Mouse (Mus musculus) adrenal gland, postnatal 14 days (tissue): ENCODE data around the gene Usp17le. TPM values are rescaled to one million over a fixed set of nuclear protein-coding genes. Genes with fewer than 3 reads are reported as not detected.
"Not testable (repeated sequence)": the region's sequence is repeated elsewhere in the genome, so short reads cannot be mapped to it uniquely, and the experiment has no call there.

Experiments used
- DNase-seq: peaks from one replicate; pipeline ENCODE4 v3.0.0; 2021; ENCODE audit warnings: mixed read lengths
- long read RNA-seq, 2 experiments: library from polyadenylated mRNA; stranded (forward); transcript quantifications; one replicate each; pipeline ENCODE4 v2.0.0; 2021
- total RNA-seq: library from RNA; stranded (reverse); gene quantifications from 2 replicates; pipeline ENCODE4 v1.2.3, GENCODE M21; 2021

The Usp17le gene
- total RNA-seq, result not detected in 2 replicates
- long read RNA-seq, experiment 1, result 0 reads
- long read RNA-seq, experiment 2, result 0 reads

- not testable (repeated sequence) for DNase-seq
Observed at GRCm38 (mm10) chr7:104777370-104777769, at the start of gene Usp17le. Gene Usp17le (minus strand): TSS chr7:104777470.

GRCm38 (mm10) chr7:104810335-104810734, 33.1 kb upstream of the Usp17le start:
- DNase-seq, result not testable (repeated sequence)

GRCm38 (mm10) chr7:104790796-104791195, 13.5 kb upstream of the Usp17le start:
- no peak for DNase-seq

Other genes with a start within 250 kb of the Usp17le start
- gene Olfr651, start 227.3 kb downstream of the Usp17le start, total RNA-seq, result not detected in 2 replicates
- gene Olfr652, start 216.6 kb downstream of the Usp17le start, total RNA-seq, result not detected in 2 replicates
- gene Olfr653, start 200.2 kb downstream of the Usp17le start, total RNA-seq, result not detected in 2 replicates
- not detected in 2 replicates for gene Olfr654, start 190.4 kb downstream of the Usp17le start, total RNA-seq
- gene Olfr655, start 175.7 kb downstream of the Usp17le start, total RNA-seq, result not detected in 2 replicates
- not detected in 2 replicates for gene Olfr656, start 163.5 kb downstream of the Usp17le start, total RNA-seq
- not detected in 2 replicates for gene Olfr657, start 152.7 kb downstream of the Usp17le start, total RNA-seq
- not detected in 2 replicates for gene Olfr658, start 130.2 kb downstream of the Usp17le start, total RNA-seq
- gene Olfr659, start 110.7 kb downstream of the Usp17le start, total RNA-seq, result not detected in 2 replicates
- not detected in 2 replicates for gene Olfr661, start 91.0 kb downstream of the Usp17le start, total RNA-seq
- gene Usp17lb, start 65.1 kb upstream of the Usp17le start, total RNA-seq, result not detected in 2 replicates
- gene Usp17la, start 79.5 kb upstream of the Usp17le start, total RNA-seq, result not detected in 2 replicates
- gene Olfr665, start 100.6 kb upstream of the Usp17le start, total RNA-seq, result not detected in 2 replicates
- not detected in 2 replicates for gene Olfr666, start 118.5 kb upstream of the Usp17le start, total RNA-seq
- not detected in 2 replicates for gene Olfr667, start 144.0 kb upstream of the Usp17le start, total RNA-seq
- not detected in 2 replicates for gene Olfr668, start 150.6 kb upstream of the Usp17le start, total RNA-seq
- gene Olfr669, start 156.8 kb upstream of the Usp17le start, total RNA-seq, result not detected in 2 replicates
- gene Olfr670, start 185.2 kb upstream of the Usp17le start, total RNA-seq, result not detected in 2 replicates
- gene Olfr671, start 201.7 kb upstream of the Usp17le start, total RNA-seq, result not detected in 2 replicates
- gene Olfr672, start 224.6 kb upstream of the Usp17le start, total RNA-seq, result not detected in 2 replicates